Mouse (Mus musculus) lung, embryonic 14.5 days (tissue): Measurements from ENCODE around the gene Emp1. TPM values are rescaled to one million over a fixed set of nuclear protein-coding genes. Genes with fewer than 3 reads are reported as not detected.

Experiments used
- ATAC-seq: fragments of 200-750 bp; cut with Nextera tagmentation; 2 replicates; pipeline ENCODE4 v1.8.0; 2017; ENCODE audit warnings: mild to moderate bottlenecking, moderate TSS enrichment, moderate library complexity; ENCODE audit not compliant: insufficient read depth
- DNase-seq: peaks from one replicate; pipeline ENCODE4 v3.0.0-alpha.2; 2015
- H3K27ac ChIP-seq: fragments of 300-500 bp; sonication (generic); 2 replicates; pipeline ENCODE4 v1.5.1; 2014; ENCODE audit warnings: low read depth, mild to moderate bottlenecking, moderate library complexity
- H3K27me3 ChIP-seq: fragments of 300-500 bp; sonication (generic); 2 replicates; pipeline ENCODE4 v1.6.1; 2014; ENCODE audit warnings: low read length, control low read depth; ENCODE audit not compliant: insufficient read depth
- H3K36me3 ChIP-seq: fragments of 300-500 bp; sonication (generic); 2 replicates; pipeline ENCODE4 v1.6.1; 2014; ENCODE audit warnings: control low read depth; ENCODE audit not compliant: insufficient read depth
- H3K4me1 ChIP-seq: fragments of 300-500 bp; sonication (generic); 2 replicates; pipeline ENCODE4 v1.6.1; 2014; ENCODE audit warnings: antibody characterized with exemption, control low read depth; ENCODE audit not compliant: insufficient read depth
- H3K4me2 ChIP-seq: fragments of 300-500 bp; sonication (generic); 2 replicates; pipeline ENCODE4 v1.6.1; 2014; ENCODE audit warnings: mild to moderate bottlenecking
- H3K4me3 ChIP-seq: fragments of 300-500 bp; sonication (generic); 2 replicates; pipeline ENCODE4 v1.5.1; 2014; ENCODE audit warnings: low read depth, low read length
- H3K9ac ChIP-seq: fragments of 300-500 bp; sonication (generic); 2 replicates; pipeline ENCODE4 v1.6.1; 2014
- H3K9me3 ChIP-seq: fragments of 300-500 bp; sonication (generic); 2 replicates; pipeline ENCODE4 v1.6.1; 2016; ENCODE audit warnings: low read depth, low read length, control low read depth
- CTCF ChIP-seq: IDR thresholded peaks from 2 replicates; pipeline ENCODE4 v1.5.1; 2016; ENCODE audit warnings: antibody characterized with exemption, low read depth
- WGBS: fragments of 180-500 bp; shearing (Covaris S2); extraction: QIAGEN DNeasy Blood & Tissue Kit; methylation state at CpG from one replicate; pipeline ENCODE4 v1.1.7; 2014; 5-methylcytosine and 5-hydroxymethylcytosine counted together
- polyA plus RNA-seq: library from polyadenylated mRNA; unstranded; fragments of >200 nt; fragmentation: Nextera tagmentation; extraction: Ambion mirVana; gene quantifications from 2 replicates; pipeline ENCODE4 v1.2.1, GENCODE M21; 2014

Emp1 gene
- 23.7 and 25.1 TPM in 2 replicates for polyA plus RNA-seq

DNA sequence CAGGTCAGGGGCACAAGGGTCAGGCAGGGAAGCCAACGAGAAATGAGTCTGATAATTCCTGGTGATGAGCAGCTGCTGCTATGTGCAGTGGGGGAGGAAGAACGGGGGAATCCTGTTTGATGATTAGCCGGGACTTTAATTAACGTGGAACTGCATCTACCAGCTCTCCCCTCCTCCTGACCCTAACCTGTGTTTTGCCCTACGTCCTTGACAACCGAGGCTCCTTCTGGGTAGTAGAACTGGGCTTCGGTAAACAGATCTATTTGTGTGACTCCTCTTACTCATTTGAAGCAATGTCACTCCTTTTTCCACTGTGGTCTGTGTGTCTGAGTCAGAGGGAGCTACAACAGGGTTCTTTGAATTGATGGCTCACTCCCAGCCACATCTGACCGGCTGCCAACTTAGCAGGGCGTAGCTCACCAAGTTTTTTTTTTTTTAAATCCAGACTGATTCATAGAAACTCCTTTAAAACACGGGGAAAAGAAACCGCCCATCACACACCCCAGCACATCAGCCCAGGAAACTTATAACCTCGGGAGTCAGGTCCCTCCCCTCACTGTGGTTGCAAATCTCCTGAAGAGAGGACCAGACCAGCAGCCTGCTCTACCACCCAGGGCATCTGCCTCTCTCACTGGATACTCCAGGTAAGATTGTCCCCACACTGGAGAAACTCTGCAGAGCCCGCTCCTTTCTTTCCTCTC lies at the start of gene Emp1:
Emp1 (plus strand) TSS at position 87 of the 701 bp plus-strand sequence.
- Histone ChIP-seq H3K36me3 (peaks cover 8% of the 10 kb centered on the region; the same call in 1 of the 2 replicates), H3K9me3 (no peaks in the 10 kb centered on the region), H3K27ac (peak within 1 kb of the TSS; percentile 86), H3K9ac (peak within 1 kb of the TSS; percentile 52), H3K4me3 (peak within 1 kb of the TSS; percentile 37), H3K27me3 (no peaks in the 10 kb centered on the region), H3K4me2 (peak within 1 kb of the TSS; percentile 58), H3K4me1 (peaks cover 45% of the 10 kb centered on the region)
- TF ChIP-seq CTCF: no peak
- ATAC-seq: peak; percentile 32
- 7% methylated on average over 13 of the region's 13 CpGs for WGBS
- peak; percentile 90 for DNase-seq

DNA sequence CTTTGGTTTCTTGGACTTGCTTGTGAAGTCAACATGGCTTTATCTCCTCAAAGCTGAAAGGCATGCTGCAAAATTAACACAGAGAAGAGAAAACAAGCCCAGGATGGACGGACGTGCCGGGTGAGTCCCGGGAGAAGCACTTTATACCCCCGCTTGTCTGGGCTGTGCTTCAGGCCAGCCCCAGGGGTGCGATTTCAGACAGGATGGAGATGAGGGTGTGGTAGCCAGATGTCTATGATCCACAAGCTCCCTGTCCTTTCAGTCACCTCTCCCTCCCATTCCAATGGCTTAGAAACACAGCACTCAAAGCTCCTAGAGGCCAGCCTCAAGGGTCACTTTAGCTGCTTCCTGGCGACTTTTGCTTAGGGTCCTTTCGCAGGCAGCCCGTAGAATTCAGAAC lies 48.4 kb upstream of the Emp1 start:
- Histone ChIP-seq H3K9ac (no peak overlapping the region), H3K4me2 (no peak overlapping the region), H3K4me3 (no peak overlapping the region), H3K9me3 (no peaks in the 10 kb centered on the region), H3K27ac (no peak overlapping the region), H3K36me3 (no peaks in the 10 kb centered on the region), H3K27me3 (no peaks in the 10 kb centered on the region), H3K4me1 (no peaks in the 10 kb centered on the region; the same call in 1 of the 2 replicates)
- WGBS: 48% methylated on average over 9 of the region's 9 CpGs
- no peak for TF ChIP-seq CTCF
- ATAC-seq: no peak
- DNase-seq: no peak

DNA sequence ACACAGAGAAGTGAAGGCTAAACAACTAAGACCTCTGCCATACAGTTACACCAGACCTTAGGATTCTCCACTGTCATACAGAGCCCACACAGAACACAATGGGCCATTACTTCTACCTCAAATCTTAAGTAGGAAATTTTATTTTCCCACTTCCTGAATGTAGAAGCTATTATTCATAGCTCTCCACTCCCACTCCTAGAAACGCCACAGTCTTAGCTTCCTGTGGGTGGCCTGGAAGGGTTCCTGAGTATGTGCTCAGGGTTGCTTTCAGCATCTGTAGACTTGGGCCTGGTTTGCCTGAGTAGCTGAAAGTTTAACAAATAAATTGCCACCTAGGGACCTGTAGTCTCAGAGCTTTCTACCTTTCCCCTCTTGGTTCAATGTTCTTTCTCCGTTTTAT lies 46.2 kb upstream of the Emp1 start:
- no peaks in the 10 kb centered on the region for H3K27me3 ChIP-seq
- 56% methylated on average over 2 of the region's 2 CpGs for WGBS
- H3K27ac ChIP-seq: peak overlapping the region; percentile 34; the same call in 1 of the 2 replicates
- no peak overlapping the region for H3K4me2 ChIP-seq
- TF ChIP-seq CTCF: no peak
- DNase-seq: peak; percentile 37
- ATAC-seq: 0 out of 2 replicates have a peak, but pooled peaks have one; percentile 36
- no peaks in the 10 kb centered on the region for H3K9me3 ChIP-seq
- no peak overlapping the region for H3K4me3 ChIP-seq
- H3K36me3 ChIP-seq: no peaks in the 10 kb centered on the region
- no peak overlapping the region for H3K9ac ChIP-seq
- no peaks in the 10 kb centered on the region; the same call in 1 of the 2 replicates for H3K4me1 ChIP-seq

DNA sequence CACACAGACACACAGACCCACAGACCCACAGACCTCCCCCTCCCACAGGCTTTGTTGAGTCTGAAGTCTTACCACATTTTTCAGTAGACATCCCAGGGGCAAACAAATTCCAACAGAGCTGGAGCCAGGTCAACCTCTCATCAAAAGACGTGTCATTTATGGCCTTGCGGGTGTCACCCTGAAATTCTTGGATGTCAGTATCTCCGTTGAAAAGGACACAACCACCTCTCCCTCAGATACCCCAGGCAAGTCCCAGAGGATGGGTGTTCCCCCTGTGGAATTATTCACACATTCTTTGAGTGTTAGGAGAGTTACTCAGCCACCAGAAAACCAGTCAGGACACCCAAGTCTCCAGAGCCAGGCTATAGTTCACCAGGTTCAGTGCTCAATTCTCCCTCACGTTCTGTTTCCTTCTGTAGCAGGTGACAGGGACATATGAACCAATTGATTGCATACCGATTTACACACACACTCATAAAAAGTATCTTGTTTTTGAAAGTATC lies 42.9 kb upstream of the Emp1 start:
- H3K9me3 ChIP-seq: no peaks in the 10 kb centered on the region
- no peak overlapping the region for H3K9ac ChIP-seq
- peaks cover 15% of the 10 kb centered on the region; the same call in 1 of the 2 replicates for H3K4me1 ChIP-seq
- H3K4me3 ChIP-seq: no peak overlapping the region
- H3K4me2 ChIP-seq: no peak overlapping the region
- ATAC-seq (no peak), DNase-seq (no peak)
- TF ChIP-seq CTCF: no peak
- no peak overlapping the region for H3K27ac ChIP-seq
- H3K27me3 ChIP-seq: no peaks in the 10 kb centered on the region
- WGBS: 57% methylated on average over 5 of the region's 5 CpGs
- H3K36me3 ChIP-seq: no peaks in the 10 kb centered on the region

DNA sequence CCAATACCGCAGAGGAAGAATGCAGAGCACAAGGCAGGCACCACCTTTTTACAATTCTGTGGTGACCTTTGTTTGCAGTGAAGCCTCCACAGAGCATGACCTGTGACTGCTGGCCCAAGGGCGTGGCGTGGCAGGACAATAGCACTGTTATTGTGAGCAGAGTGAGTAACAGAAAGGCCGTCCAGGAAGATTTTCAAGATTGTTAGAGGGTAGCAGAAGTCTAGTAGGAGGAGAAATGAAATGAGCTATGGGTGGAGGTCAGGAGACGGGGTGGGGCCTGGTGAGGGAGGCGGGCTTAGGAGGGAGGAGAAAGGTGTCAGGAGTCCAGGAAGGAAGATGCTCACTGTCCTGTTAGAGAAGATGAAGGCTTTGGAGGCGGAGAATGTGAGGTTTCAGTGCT lies 39.6 kb upstream of the Emp1 start:
- Histone ChIP-seq H3K27me3 (no peaks in the 10 kb centered on the region), H3K36me3 (no peaks in the 10 kb centered on the region), H3K9ac (no peak overlapping the region), H3K4me2 (peak overlapping the region; percentile 38), H3K4me1 (peaks cover 15% of the 10 kb centered on the region; the same call in 1 of the 2 replicates), H3K27ac (peak overlapping the region; percentile 91), H3K4me3 (no peak overlapping the region), H3K9me3 (no peaks in the 10 kb centered on the region)
- TF ChIP-seq CTCF: no peak
- ATAC-seq (peak; percentile 23), DNase-seq (no peak)
- 64% methylated on average over 7 of the region's 7 CpGs for WGBS

DNA sequence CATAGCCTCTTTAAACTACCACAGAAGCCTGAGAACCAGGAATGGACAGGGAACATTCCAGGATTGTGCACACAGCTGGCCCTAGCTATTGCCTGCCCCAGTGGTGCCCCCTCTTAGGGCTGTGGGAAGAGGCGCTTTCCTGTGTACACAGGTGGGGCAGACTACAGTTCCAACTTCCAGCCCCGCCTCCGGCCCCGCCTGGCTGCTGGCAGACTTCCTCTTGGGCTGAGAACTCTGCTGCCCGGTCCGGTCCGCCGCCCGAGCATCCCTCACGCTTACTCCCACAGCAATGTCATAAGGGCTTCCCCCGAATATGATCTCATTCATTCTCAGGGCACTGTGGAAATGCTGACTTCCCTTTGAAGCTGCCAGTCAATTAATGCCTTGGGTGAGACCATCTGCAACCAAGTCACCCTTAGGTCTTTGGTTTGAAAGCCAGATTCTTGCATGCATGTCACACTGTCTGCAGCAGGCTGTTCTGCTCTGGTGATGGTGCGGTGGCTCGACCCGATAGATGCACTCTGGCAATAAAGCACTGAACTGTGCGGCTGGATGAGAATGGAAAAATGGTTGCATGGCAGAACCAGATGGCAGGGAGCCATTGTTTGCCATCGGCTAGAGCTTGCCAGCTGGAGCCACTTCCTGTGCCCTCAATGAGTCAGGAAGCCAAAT lies 38.9 kb upstream of the Emp1 start:
- Histone ChIP-seq H3K9ac (no peak overlapping the region), H3K36me3 (no peaks in the 10 kb centered on the region), H3K4me1 (peaks cover 15% of the 10 kb centered on the region; the same call in 1 of the 2 replicates), H3K4me3 (no peak overlapping the region), H3K27me3 (no peaks in the 10 kb centered on the region), H3K9me3 (no peaks in the 10 kb centered on the region), H3K27ac (peak overlapping the region; percentile 91), H3K4me2 (peak overlapping the region; percentile 38)
- peak; percentile 79 for DNase-seq
- WGBS: 26% methylated on average over 16 of the region's 16 CpGs
- 0 out of 2 replicates have a peak, but pooled peaks have one; percentile 9 for TF ChIP-seq CTCF
- ATAC-seq: peak; percentile 94

DNA sequence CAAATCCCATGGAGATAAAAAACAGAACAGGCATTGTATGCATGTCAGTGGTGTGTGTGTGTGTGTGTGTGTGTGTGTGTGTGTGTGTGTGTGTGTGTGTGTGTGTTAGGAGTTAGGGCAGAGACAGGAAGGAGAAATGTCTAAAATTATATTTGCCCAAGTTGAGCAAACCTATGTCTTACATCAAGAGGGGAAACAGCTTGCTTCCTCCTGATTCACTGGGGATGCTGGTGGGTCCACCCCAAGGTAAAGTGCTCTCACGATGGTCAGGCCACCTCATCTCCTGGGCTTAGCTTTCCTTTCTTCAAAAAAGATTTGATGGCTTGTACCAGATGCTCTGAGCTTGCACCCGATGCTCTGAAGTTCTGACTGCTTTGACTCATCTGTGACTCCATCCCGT lies 38.2 kb upstream of the Emp1 start:
- TF ChIP-seq CTCF: no peak
- Histone ChIP-seq H3K9me3 (no peaks in the 10 kb centered on the region), H3K36me3 (no peaks in the 10 kb centered on the region), H3K4me1 (peaks cover 15% of the 10 kb centered on the region; the same call in 1 of the 2 replicates), H3K27me3 (no peaks in the 10 kb centered on the region), H3K27ac (peak overlapping the region; percentile 36; the same call in 1 of the 2 replicates), H3K4me2 (no peak overlapping the region), H3K4me3 (no peak overlapping the region), H3K9ac (no peak overlapping the region)
- DNase-seq (no peak), ATAC-seq (no peak)
- WGBS: 59% methylated on average over 3 of the region's 3 CpGs
